Comparison of ENCODE assay signal across 8 mouse cellular contexts in the genomic region with DNA sequence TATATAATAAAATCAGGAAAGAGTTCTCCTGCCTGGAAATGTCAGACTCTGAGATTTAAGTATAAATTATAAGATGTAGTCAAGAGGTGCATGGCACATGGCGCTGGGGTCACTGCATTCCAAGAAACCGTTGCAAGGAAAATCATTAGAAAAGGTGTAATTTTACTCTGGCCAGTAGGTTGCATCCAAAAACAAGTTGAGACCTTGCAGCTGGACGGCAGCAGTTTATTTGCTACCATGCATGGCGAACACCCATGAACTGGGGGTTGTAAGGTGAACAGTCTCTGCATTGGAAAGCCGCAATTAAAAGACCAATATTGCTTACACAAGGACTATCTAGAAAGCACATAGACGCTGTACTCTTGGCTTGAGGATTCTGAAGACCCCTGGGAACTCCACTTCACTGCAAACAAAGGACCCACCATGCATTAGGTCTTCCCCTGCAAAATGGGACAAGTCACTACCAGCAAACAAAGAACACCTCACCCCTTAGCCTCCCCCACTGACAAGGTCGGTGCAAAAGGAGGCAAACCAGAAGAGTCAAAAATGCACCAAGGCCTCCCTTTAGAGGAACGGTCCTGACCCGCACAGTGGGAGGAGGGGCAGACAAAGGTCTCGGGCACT. TPM values are rescaled to one million over a fixed set of nuclear protein-coding genes. Genes with fewer than 3 reads are reported as not detected.
DNase-seq lines count a peak whose midpoint lies in the region; ATAC-seq and TF ChIP-seq lines count a peak whose summit lies in the region.

No protein-coding gene starts in this region.

- peak overlapping the region; percentile 93 for H3K4me3 ChIP-seq in heart, embryonic 13.5 days
- peak overlapping the region; percentile 89 for H3K4me3 ChIP-seq in G1E (ENCODE audit: low read depth, low read length)
- peak overlapping the region; percentile 85 for H3K4me3 ChIP-seq in heart, embryonic 15.5 days
- H3K4me3 ChIP-seq in midbrain, embryonic 10.5 days = peak overlapping the region; percentile 93

- H3K4me1 ChIP-seq in heart, embryonic 13.5 days = peaks cover 20% of the 10 kb centered on the region
- H3K4me1 ChIP-seq in G1E (ENCODE audit: insufficient read depth, low read depth, low read length) = peaks cover 27% of the 10 kb centered on the region
- H3K4me1 ChIP-seq in heart, embryonic 15.5 days (replicated peaks) = peaks cover 19% of the 10 kb centered on the region
- H3K4me1 ChIP-seq in midbrain, embryonic 10.5 days = peaks cover 26% of the 10 kb centered on the region

- H3K4me2 ChIP-seq in heart, embryonic 13.5 days = peak overlapping the region; percentile 89
- peak overlapping the region; percentile 83 for H3K4me2 ChIP-seq in heart, embryonic 15.5 days

- no peaks in the 10 kb centered on the region for H3K27me3 ChIP-seq in heart, embryonic 13.5 days (replicated peaks)
- no peaks in the 10 kb centered on the region for H3K27me3 ChIP-seq in G1E (ENCODE audit: insufficient read depth, low read length)
- H3K27me3 ChIP-seq in heart, embryonic 15.5 days = no peaks in the 10 kb centered on the region
- no peaks in the 10 kb centered on the region for H3K27me3 ChIP-seq in midbrain, embryonic 10.5 days (ENCODE audit: low read depth, poor library complexity, severe bottlenecking)

- peaks cover 37% of the 10 kb centered on the region for H3K36me3 ChIP-seq in heart, embryonic 13.5 days
- H3K36me3 ChIP-seq in G1E (replicated peaks) = peaks cover 57% of the 10 kb centered on the region
- H3K36me3 ChIP-seq in heart, embryonic 15.5 days = peaks cover 26% of the 10 kb centered on the region
- peaks cover 54% of the 10 kb centered on the region for H3K36me3 ChIP-seq in midbrain, embryonic 10.5 days

- WGBS in heart, embryonic 13.5 days = 18% methylated on average over 10 of the region's 10 CpGs
- WGBS in heart, embryonic 15.5 days = 12% methylated on average over 10 of the region's 10 CpGs
- 14% methylated on average over 10 of the region's 10 CpGs for WGBS in midbrain, embryonic 10.5 days

- no peaks in the 10 kb centered on the region for H3K9me3 ChIP-seq in heart, embryonic 13.5 days
- H3K9me3 ChIP-seq in G1E (replicated peaks) = no peaks in the 10 kb centered on the region
- H3K9me3 ChIP-seq in heart, embryonic 15.5 days (replicated peaks) = no peaks in the 10 kb centered on the region
- no peaks in the 10 kb centered on the region for H3K9me3 ChIP-seq in midbrain, embryonic 10.5 days (replicated peaks)

- DNase-seq in heart, adult 8-10 months (ENCODE audit: low spot score) = no peak
- DNase-seq in G1E (ENCODE audit: low spot score) = no peak
- DNase-seq in midbrain, embryonic 10.5 days (ENCODE audit: low spot score) = no peak
- DNase-seq in ovary, postnatal 10 days (ENCODE audit: low spot score) = no peak
- DNase-seq in layer of hippocampus, adult 11-12 months (ENCODE audit: low spot score) = no peak

- TF ChIP-seq CTCF in G1E (IDR thresholded peaks at IDR 0.05; ENCODE audit: low read depth, low read length) = no peak

- ATAC-seq in heart, embryonic 13.5 days (ENCODE audit: extremely low read depth, insufficient number of reproducible peaks, low FRiP score, low TSS enrichment) = no peak
- ATAC-seq in G1E (ENCODE audit: extremely low read depth, insufficient number of reproducible peaks, low FRiP score, poor library complexity, severe bottlenecking) = no peak
- ATAC-seq in heart, embryonic 15.5 days (replicated peaks; ENCODE audit: insufficient number of reproducible peaks, insufficient read depth, low FRiP score, low read depth) = no peak
- ATAC-seq in inflammation-experienced regulatory T-cells, adult 6 months = no peak

- H3K27ac ChIP-seq in heart, embryonic 13.5 days (replicated peaks) = peak overlapping the region; percentile 98
- peak overlapping the region; percentile 97 for H3K27ac ChIP-seq in heart, embryonic 15.5 days
- peak overlapping the region; percentile 98 for H3K27ac ChIP-seq in midbrain, embryonic 10.5 days (replicated peaks)

- peak overlapping the region; percentile 95 for H3K9ac ChIP-seq in heart, embryonic 13.5 days
- H3K9ac ChIP-seq in heart, embryonic 15.5 days = peak overlapping the region; percentile 91

RNA-seq across cellular contexts. Expression of a gene that starts 1.0 kb away (rescaled TPM):
- 76.9 TPM in 2 replicates for polyA plus RNA-seq in heart, embryonic 13.5 days (2015; fragmentation: Nextera tagmentation; extraction: Ambion mirVana)
- 10 to 100 TPM; 24.9 to 28.4 (median 26.8) TPM for total RNA-seq in heart, adult 8-10 months (2022)
- total RNA-seq in G1E (2014; fragmentation: Nextera tagmentation) (133 and 146 TPM in 2 replicates), G1E (2017) (41.7 and 51.1 TPM in 2 replicates)
- polyA plus RNA-seq in G1E (2012) = 72.8 and 94.5 TPM in 2 replicates
- polyA plus RNA-seq in heart, embryonic 15.5 days (2015; fragmentation: Nextera tagmentation; extraction: Ambion mirVana) = 56.6 and 70.7 TPM in 2 replicates
- polyA plus RNA-seq in midbrain, embryonic 10.5 days (2016; fragmentation: Nextera tagmentation; extraction: Ambion mirVana) = 180 and 185 TPM in 2 replicates
- polyA plus RNA-seq in inflammation-experienced regulatory T-cells, adult 6 months (2017; shearing (Covaris generic)) = 10 to 100 TPM; 25.9 to 35.4 (median 26.2) TPM

RNA-seq across cellular contexts. Expression of a gene that starts 1.2 kb away (rescaled TPM):
- 98.0 and 98.2 TPM in 2 replicates for polyA plus RNA-seq in heart, embryonic 13.5 days (2015; fragmentation: Nextera tagmentation; extraction: Ambion mirVana)
- total RNA-seq in heart, adult 8-10 months (2022) = 10 to 100 TPM; 56.4 to 62.2 (median 58.2) TPM
- 61.6 and 64.5 TPM in 2 replicates for total RNA-seq in G1E (2014; fragmentation: Nextera tagmentation)
- 49.5 and 52.7 TPM in 2 replicates for total RNA-seq in G1E (2017)
- polyA plus RNA-seq in G1E (2012) = 20.1 and 23.6 TPM in 2 replicates
- polyA plus RNA-seq in heart, embryonic 15.5 days (2015; fragmentation: Nextera tagmentation; extraction: Ambion mirVana) = 83.5 and 92.4 TPM in 2 replicates
- 185 and 203 TPM in 2 replicates for polyA plus RNA-seq in midbrain, embryonic 10.5 days (2016; fragmentation: Nextera tagmentation; extraction: Ambion mirVana)
- polyA plus RNA-seq in inflammation-experienced regulatory T-cells, adult 6 months (2017; shearing (Covaris generic)) = 100 to 1,000 TPM in 2 of 3 experiments, 10 to 100 TPM in 1; 70.5 to 107 (median 103) TPM
